In the genomic region with DNA sequence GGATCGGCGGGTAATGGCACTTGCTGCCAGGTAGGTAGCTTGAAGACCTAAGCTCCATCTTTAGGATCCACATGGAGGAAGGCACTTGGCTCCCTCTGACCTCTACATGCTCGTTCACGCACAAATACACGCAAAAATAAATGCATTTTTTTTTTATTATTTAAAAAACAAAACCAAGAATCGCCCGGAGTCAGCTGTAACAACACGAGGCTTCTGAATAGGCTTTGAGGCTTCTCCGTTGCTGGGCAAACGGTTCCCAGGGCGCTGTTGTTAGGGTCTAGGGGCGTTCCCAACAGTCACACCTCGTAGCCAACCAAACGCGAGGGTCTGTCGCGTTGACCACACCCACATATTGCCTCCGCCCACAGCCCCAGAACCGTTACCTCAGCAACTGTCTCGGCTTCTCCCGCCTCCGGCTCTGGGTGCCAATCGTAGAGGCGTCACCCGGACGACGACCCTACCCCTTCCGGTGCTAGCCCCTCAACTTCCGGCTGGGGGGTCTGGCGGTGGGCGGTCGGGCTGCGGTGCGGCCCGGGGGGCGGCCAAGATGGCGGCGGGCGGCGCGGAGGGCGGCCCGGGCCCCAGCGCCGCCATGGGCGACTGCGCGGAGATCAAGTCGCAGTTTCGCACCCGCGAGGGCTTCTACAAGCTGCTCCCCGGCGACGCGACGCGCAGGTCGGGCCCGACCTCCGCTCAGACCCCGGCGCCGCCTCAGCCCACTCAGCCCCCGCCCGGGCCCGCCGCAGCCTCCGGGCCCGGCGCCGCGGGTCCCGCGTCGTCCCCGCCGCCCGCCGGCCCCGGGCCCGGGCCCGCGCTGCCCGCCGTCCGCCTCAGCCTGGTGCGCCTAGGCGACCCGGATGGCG, we compare ENCODE assay signal across 8 mouse cellular contexts. TPM values are rescaled to one million over a fixed set of nuclear protein-coding genes. Genes with fewer than 3 reads are reported as not detected.
DNase-seq lines count a peak whose midpoint lies in the region; ATAC-seq and TF ChIP-seq lines count a peak whose summit lies in the region.

Gene Dmwd (plus strand): TSS at position 505 of the 863 bp plus-strand sequence.

- TF ChIP-seq EP300 in heart, postnatal 0 days (IDR thresholded peaks at IDR 0.05; ENCODE audit: low read depth), result no peak; the same call in 1 of the 2 replicates
- TF ChIP-seq EP300 in liver, embryonic 14.5 days (IDR thresholded peaks at IDR 0.05; ENCODE audit: low read depth), result no peak
- no peak for TF ChIP-seq EP300 in stomach, postnatal 0 days (optimal IDR thresholded peaks at IDR 0.05)

- ATAC-seq in cerebellum, adult (ENCODE audit: insufficient number of reproducible peaks, low FRiP score, low TSS enrichment), result peak; percentile 89
- ATAC-seq in forebrain, embryonic 13.5 days, result peak; percentile 99
- ATAC-seq in heart, postnatal 0 days (ENCODE audit: insufficient read depth, low read depth), result peak; percentile 98
- peak; percentile 90 for ATAC-seq in liver, embryonic 14.5 days (ENCODE audit: insufficient read depth)
- peak; percentile 97 for ATAC-seq in neural tube, embryonic 12.5 days (ENCODE audit: low FRiP score, low read depth)
- peak; percentile 96 for ATAC-seq in stomach, postnatal 0 days (ENCODE audit: low FRiP score, low TSS enrichment)

- H3K9me3 ChIP-seq in forebrain, embryonic 13.5 days (replicated peaks), result no peaks in the 10 kb centered on the region
- no peaks in the 10 kb centered on the region for H3K9me3 ChIP-seq in heart, postnatal 0 days (replicated peaks; ENCODE audit: control insufficient read depth, low read length)
- no peaks in the 10 kb centered on the region for H3K9me3 ChIP-seq in liver, embryonic 14.5 days (ENCODE audit: control insufficient read depth, low read length)
- no peaks in the 10 kb centered on the region for H3K9me3 ChIP-seq in neural tube, embryonic 12.5 days
- H3K9me3 ChIP-seq in stomach, postnatal 0 days (ENCODE audit: control insufficient read depth, low read length), result no peaks in the 10 kb centered on the region

- peak within 1 kb of the TSS; percentile 100 for H3K4me3 ChIP-seq in forebrain, embryonic 13.5 days
- H3K4me3 ChIP-seq in heart, postnatal 0 days (ENCODE audit: low read depth, low read length), result peak within 1 kb of the TSS; percentile 92
- H3K4me3 ChIP-seq in liver, embryonic 14.5 days (ENCODE audit: insufficient read depth in 1 of 2, low read depth in 2 of 2, low read length in 2 of 2), result peak within 1 kb of the TSS; percentile 70 to 85
- H3K4me3 ChIP-seq in neural tube, embryonic 12.5 days, result peak within 1 kb of the TSS; percentile 97
- H3K4me3 ChIP-seq in stomach, postnatal 0 days (ENCODE audit: low read depth, low read length), result peak within 1 kb of the TSS; percentile 67

- no peak for TF ChIP-seq CTCF in heart, postnatal 0 days (IDR thresholded peaks at IDR 0.05; ENCODE audit: low read depth)
- TF ChIP-seq CTCF in liver, embryonic 14.5 days (IDR thresholded peaks at IDR 0.05; ENCODE audit: low read depth), result no peak
- TF ChIP-seq CTCF in stomach, postnatal 0 days (IDR thresholded peaks at IDR 0.05; ENCODE audit: low read depth), result no peak

- H3K4me1 ChIP-seq in forebrain, embryonic 13.5 days, result peaks cover 21% of the 10 kb centered on the region
- peaks cover 20% of the 10 kb centered on the region for H3K4me1 ChIP-seq in heart, postnatal 0 days (ENCODE audit: control insufficient read depth, insufficient read depth)
- peaks cover 8 to 20% of the 10 kb centered on the region in 2 experiments for H3K4me1 ChIP-seq in liver, embryonic 14.5 days (replicated peaks; ENCODE audit: control insufficient read depth in 2 of 2, insufficient read depth in 2 of 2, low read length in 1 of 2)
- H3K4me1 ChIP-seq in neural tube, embryonic 12.5 days, result peaks cover 28% of the 10 kb centered on the region
- no peaks in the 10 kb centered on the region; the same call in 1 of the 2 replicates for H3K4me1 ChIP-seq in stomach, postnatal 0 days (replicated peaks; ENCODE audit: control insufficient read depth, insufficient read depth)

- no peaks in the 10 kb centered on the region for H3K27me3 ChIP-seq in forebrain, embryonic 13.5 days
- H3K27me3 ChIP-seq in heart, postnatal 0 days (ENCODE audit: control insufficient read depth, insufficient read depth, low read length), result no peaks in the 10 kb centered on the region
- peaks cover 2% of the 10 kb centered on the region; the same call in 1 of the 2 replicates for H3K27me3 ChIP-seq in liver, embryonic 14.5 days (ENCODE audit: control insufficient read depth, insufficient read depth, low read length)
- H3K27me3 ChIP-seq in neural tube, embryonic 12.5 days (replicated peaks), result no peaks in the 10 kb centered on the region
- H3K27me3 ChIP-seq in stomach, postnatal 0 days (ENCODE audit: control insufficient read depth, insufficient read depth, low read length), result no peaks in the 10 kb centered on the region

- H3K9ac ChIP-seq in forebrain, embryonic 13.5 days, result peak within 1 kb of the TSS; percentile 99
- H3K9ac ChIP-seq in heart, postnatal 0 days (replicated peaks; ENCODE audit: low read depth, low read length), result peak within 1 kb of the TSS; percentile 99
- H3K9ac ChIP-seq in liver, embryonic 14.5 days (replicated peaks), result peak within 1 kb of the TSS; percentile 79
- peak within 1 kb of the TSS; percentile 96 for H3K9ac ChIP-seq in neural tube, embryonic 12.5 days
- H3K9ac ChIP-seq in stomach, postnatal 0 days (ENCODE audit: low read length), result peak within 1 kb of the TSS; percentile 93

- peak within 1 kb of the TSS; percentile 94 for H3K4me2 ChIP-seq in forebrain, embryonic 13.5 days
- H3K4me2 ChIP-seq in heart, postnatal 0 days (ENCODE audit: low read depth, low read length), result peak within 1 kb of the TSS; percentile 91
- H3K4me2 ChIP-seq in liver, embryonic 14.5 days (ENCODE audit: low read depth), result peak within 1 kb of the TSS; percentile 95
- H3K4me2 ChIP-seq in neural tube, embryonic 12.5 days (replicated peaks), result peak within 1 kb of the TSS; percentile 95
- H3K4me2 ChIP-seq in stomach, postnatal 0 days (replicated peaks; ENCODE audit: low read depth), result peak within 1 kb of the TSS; percentile 78

- H3K36me3 ChIP-seq in forebrain, embryonic 13.5 days (ENCODE audit: poor library complexity, severe bottlenecking), result peaks cover 32% of the 10 kb centered on the region
- peaks cover 32% of the 10 kb centered on the region for H3K36me3 ChIP-seq in heart, postnatal 0 days (replicated peaks; ENCODE audit: control insufficient read depth, insufficient read depth, low read length)
- H3K36me3 ChIP-seq in liver, embryonic 14.5 days (replicated peaks; ENCODE audit: control insufficient read depth, insufficient read depth, low read depth), result peaks cover 9% of the 10 kb centered on the region; the same call in 1 of the 2 replicates
- peaks cover 33% of the 10 kb centered on the region for H3K36me3 ChIP-seq in neural tube, embryonic 12.5 days
- peaks cover 9% of the 10 kb centered on the region for H3K36me3 ChIP-seq in stomach, postnatal 0 days (ENCODE audit: control insufficient read depth, insufficient read depth, low read length)

- WGBS in forebrain, embryonic 13.5 days, result 2% methylated on average over 65 of the region's 91 CpGs
- 1% methylated on average over 70 of the region's 91 CpGs for WGBS in heart, postnatal 0 days
- 2% methylated on average over 88 of the region's 91 CpGs for WGBS in liver, embryonic 14.5 days (ENCODE audit: insufficient replicate concordance)
- under 1% methylated on average over 89 of the region's 91 CpGs for WGBS in neural tube, embryonic 12.5 days
- 1% methylated on average over 57 of the region's 91 CpGs for WGBS in stomach, postnatal 0 days

- peak within 1 kb of the TSS; percentile 74 for H3K27ac ChIP-seq in forebrain, embryonic 13.5 days
- H3K27ac ChIP-seq in heart, postnatal 0 days (ENCODE audit: low read depth), result peak within 1 kb of the TSS; percentile 97
- H3K27ac ChIP-seq in liver, embryonic 14.5 days, result peak within 1 kb of the TSS; percentile 12; the same call in 1 of the 2 replicates
- H3K27ac ChIP-seq in neural tube, embryonic 12.5 days, result peak within 1 kb of the TSS; percentile 20; the same call in 1 of the 2 replicates
- peak within 1 kb of the TSS; percentile 87 for H3K27ac ChIP-seq in stomach, postnatal 0 days (replicated peaks)

- DNase-seq in ES-CJ7 (ENCODE audit: low read depth, low spot score), result peak; percentile 99
- DNase-seq in heart, postnatal 0 days (ENCODE audit: low spot score), result peak; percentile 98
- peak; percentile 96 to 98 for DNase-seq in kidney, postnatal 36 days
- DNase-seq in liver, embryonic 14.5 days (ENCODE audit: low read depth in 3 of 3, low spot score in 3 of 3), result peak; percentile 86 to 90 (median 88)
- DNase-seq in stomach, postnatal 0 days (ENCODE audit: low spot score), result peak; percentile 90

RNA-seq across cellular contexts. Expression of gene Dmwd, which starts in this region (rescaled TPM):
- polyA plus RNA-seq in forebrain, embryonic 13.5 days (2015; fragmentation: Nextera tagmentation; extraction: Ambion mirVana), result 20.6 and 22.6 TPM in 2 replicates
- total RNA-seq in heart, postnatal 0 days (2014; rRNA removed; ENCODE audit: low replicate concordance), result 71.6 and 76.4 TPM in 2 replicates
- 10.6 and 10.9 TPM in 2 replicates for polyA plus RNA-seq in heart, postnatal 0 days (2015; fragmentation: Nextera tagmentation; extraction: Ambion mirVana)
- polyA plus RNA-seq in liver, embryonic 14.5 days (2012; rRNA removed), result 18.1 and 20.2 TPM in 2 replicates
- 3.5 and 3.7 TPM in 2 replicates for polyA plus RNA-seq in liver, embryonic 14.5 days (2014; fragmentation: Nextera tagmentation; extraction: Ambion mirVana)
- polyA plus RNA-seq in neural tube, embryonic 12.5 days (2016; fragmentation: Nextera tagmentation; extraction: Ambion mirVana), result 29.6 and 30.7 TPM in 2 replicates
- polyA plus RNA-seq in stomach, postnatal 0 days (2015; fragmentation: Nextera tagmentation; extraction: Ambion mirVana), result 4.5 and 7.0 TPM in 2 replicates

Comparison
In these comparisons a context has a peak if more than half of its experiments do, and no peak if none do; other contexts are left out.
1. Peak in every context shown above with its lines: DNase-seq, ATAC-seq, H3K4me3 ChIP-seq and H3K27ac ChIP-seq.
2. H3K27ac ChIP-seq: peak in every context shown above with its lines; median percentile 97 in heart, postnatal 0 days; 87 in stomach, postnatal 0 days; 74 in forebrain, embryonic 13.5 days; 20 in neural tube, embryonic 12.5 days; 12 in liver, embryonic 14.5 days.